Mouse (Mus musculus) brain, embryonic 14.5 days (tissue): ENCODE measurements around the gene Sbf2.

ENCODE experiments used
- CTCF ChIP-seq: fragments of 200-500 bp; IDR thresholded peaks from 2 replicates; pipeline ENCODE4 v1.5.1; 2012; ENCODE audit warnings: inconsistent platforms, mild to moderate bottlenecking, moderate library complexity, borderline replicate concordance; ENCODE audit not compliant: insufficient read depth, insufficient read length; ENCODE audit errors: extremely low read depth
- POLR2A ChIP-seq: fragments of 200-500 bp; IDR thresholded peaks from 2 replicates; pipeline ENCODE4 v1.6.1; 2012; ENCODE audit warnings: mild to moderate bottlenecking, inconsistent platforms, borderline replicate concordance; ENCODE audit not compliant: poor library complexity, insufficient read depth, insufficient read length, severe bottlenecking; ENCODE audit errors: extremely low read depth

DNA sequence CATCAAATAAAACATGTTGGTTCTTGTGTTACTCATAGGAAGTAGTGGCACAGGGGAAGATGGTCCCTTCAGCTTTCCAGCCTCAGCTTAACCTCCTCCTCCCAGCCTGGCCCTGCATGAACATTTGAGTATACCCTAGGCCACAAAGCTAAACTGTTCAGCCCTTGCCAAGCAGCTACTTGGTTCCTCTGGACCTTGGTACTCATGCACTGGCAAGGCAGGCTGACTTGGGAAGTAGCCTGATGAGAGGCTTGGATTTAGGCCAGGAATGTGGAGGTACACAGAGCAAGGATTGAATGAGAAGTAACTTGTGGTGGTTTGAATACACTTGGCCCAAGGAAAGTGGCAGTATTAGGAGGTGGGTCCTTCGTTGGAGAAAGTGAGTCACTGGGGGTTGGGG is 299.4 kb downstream of the Sbf2 start:
- TF ChIP-seq CTCF (no peak), POLR2A (no peak)
